Mouse (Mus musculus) urinary bladder, postnatal 10 days (tissue): ENCODE measurements around the gene Wdpcp.

Source experiments
- DNase-seq: peaks from one replicate; pipeline ENCODE4 v3.0.0; 2022; ENCODE audit warnings: low spot score

Wdpcp gene

GRCm38 (mm10) chr11:21569456-21570108, 2.5 kb upstream of the Wdpcp start:
- DNase-seq = no peak

GRCm38 (mm10) chr11:21570109-21570474, 1.9 kb upstream of the Wdpcp start:
- no peak for DNase-seq

GRCm38 (mm10) chr11:21570973-21571372, 1.1 kb upstream of the Wdpcp start:
- DNase-seq = no peak

GRCm38 (mm10) chr11:21581472-21581871, 9.4 kb downstream of the Wdpcp start:
- DNase-seq = no peak

- DNase-seq = no peak
Measured at GRCm38 (mm10) chr11:21583286-21583685, 11.3 kb downstream of the Wdpcp start.

DNA sequence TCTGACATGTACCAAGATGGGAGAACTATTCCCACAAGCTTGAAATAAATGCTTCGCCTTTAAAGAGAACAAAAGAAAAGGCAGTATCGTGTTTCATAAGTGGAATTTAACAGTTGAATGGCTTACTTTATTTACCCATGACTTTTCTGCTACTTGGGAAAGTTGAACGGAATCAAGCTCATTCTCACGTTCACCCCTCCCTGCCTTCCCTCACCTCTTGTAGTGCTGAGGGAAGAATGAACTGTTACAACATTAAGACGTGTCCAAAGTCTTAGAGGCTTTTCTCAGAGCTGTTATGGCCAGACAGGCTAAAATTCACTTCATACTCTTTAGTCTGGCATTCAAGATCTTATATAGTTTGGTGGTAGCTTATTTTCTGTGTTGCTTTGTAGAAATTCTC, 30.5 kb downstream of the Wdpcp start:
- DNase-seq = no peak

- no peak for DNase-seq
Measured at GRCm38 (mm10) chr11:21615915-21616314, 43.9 kb downstream of the Wdpcp start.

- no peak for DNase-seq
Measured at GRCm38 (mm10) chr11:21634171-21634907, 62.3 kb downstream of the Wdpcp start.

- no peak for DNase-seq
Measured at GRCm38 (mm10) chr11:21638341-21638740, 66.3 kb downstream of the Wdpcp start.

- DNase-seq = no peak
Measured at GRCm38 (mm10) chr11:21639534-21639933, 67.5 kb downstream of the Wdpcp start.

DNA sequence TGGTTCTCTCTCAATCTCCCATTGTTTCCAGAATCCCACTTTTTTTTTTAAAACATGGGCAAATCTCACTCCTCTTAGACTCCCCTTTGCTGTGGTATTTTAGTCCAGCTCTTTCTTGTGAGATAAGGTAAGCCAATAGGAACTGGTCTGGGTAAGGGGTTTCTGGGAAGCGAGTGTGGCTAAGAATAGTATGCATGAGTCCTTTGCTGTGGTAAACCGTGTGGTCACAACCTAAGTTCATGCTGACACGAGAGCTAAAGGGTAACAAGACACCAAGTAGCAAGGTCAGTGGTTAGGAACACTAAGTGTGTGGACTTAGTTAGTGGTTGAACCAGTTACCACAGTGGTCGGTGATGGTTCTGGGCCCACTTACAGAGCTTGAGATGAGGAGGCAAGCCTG, 72.2 kb downstream of the Wdpcp start:
- no peak for DNase-seq

DNA sequence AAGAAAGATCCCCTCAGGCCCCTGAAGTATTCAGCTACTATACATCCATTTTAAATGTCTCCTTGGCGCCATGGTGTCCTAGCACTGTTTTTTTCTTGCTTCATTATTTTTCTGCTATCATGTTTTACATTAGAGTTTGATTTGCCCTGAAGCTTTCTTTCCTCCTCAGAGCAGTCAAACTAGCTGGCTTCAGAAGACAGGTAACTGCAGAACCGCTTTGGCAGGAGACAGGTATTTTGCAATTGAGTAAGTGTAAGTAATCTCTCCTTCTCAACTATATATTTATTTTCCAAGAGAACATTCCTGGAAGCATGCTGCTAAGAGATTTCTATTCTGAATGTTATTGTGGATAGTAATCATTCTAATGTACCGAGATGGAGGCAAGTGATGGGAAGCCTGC, 74.1 kb downstream of the Wdpcp start:
- no peak for DNase-seq

- DNase-seq = no peak
Measured at GRCm38 (mm10) chr11:21658985-21659384, 87.0 kb downstream of the Wdpcp start.

DNA sequence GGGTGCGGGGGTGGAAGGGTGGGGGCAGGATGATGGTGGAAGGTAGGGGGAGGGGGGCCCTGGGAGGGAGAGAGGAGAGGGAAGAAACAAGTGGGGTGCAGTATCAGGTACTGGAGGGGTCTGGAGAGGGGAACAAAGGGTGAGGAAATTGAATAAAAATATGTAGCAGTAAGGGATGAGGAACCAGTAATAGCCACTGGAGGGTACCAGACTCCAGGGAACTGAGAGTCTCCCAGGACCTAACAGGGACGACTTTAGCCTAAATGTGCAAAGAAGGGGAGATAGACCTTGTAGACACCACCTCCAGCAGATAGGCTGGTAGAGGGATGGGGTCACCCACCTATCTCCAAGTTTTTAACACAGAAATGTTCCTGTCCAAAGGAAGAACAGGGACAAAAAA, 105.0 kb downstream of the Wdpcp start:
- DNase-seq = no peak

- DNase-seq = no peak
Measured at GRCm38 (mm10) chr11:21688441-21688840, 116.4 kb downstream of the Wdpcp start.

DNA sequence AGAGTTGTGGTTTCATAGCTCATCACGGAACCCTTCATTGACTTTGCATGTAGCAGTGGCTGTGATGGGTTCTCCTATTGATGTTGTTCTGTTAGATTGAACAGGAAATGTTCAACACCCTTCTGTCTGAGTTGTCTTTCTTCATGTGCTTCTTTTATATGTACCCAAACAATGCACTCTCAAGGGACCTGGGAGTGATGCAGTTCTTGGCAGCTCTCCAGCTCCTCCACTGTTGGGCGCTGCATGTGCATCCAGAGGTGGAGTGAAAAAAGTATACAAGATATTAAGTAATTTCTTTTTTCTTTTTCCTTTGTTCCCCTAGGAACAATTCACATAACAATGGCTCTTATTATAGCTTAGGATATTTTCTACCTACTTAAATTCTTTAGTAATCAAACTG, 118.7 kb downstream of the Wdpcp start:
- no peak for DNase-seq

DNA sequence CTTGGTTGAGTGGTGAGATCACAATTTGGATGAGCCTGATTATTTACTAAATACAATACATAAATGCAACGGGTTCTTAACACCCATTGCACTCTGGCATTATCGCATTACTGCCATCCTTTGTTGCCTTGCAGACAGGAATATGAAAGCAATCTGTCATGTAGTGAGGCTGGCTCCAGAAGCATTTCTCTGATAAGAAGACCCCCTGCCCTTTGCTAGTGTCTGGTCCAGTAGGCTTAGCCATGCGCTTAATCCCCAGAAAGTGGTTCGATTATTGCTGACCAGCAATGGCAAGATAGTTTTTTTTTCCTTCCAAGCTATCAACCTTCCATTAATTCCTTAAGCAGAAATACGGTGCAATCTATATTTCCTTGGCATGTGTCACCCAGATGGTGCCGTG, 122.1 kb downstream of the Wdpcp start:
- no peak for DNase-seq

GRCm38 (mm10) chr11:21697642-21698041, 125.6 kb downstream of the Wdpcp start:
- no peak for DNase-seq

DNA sequence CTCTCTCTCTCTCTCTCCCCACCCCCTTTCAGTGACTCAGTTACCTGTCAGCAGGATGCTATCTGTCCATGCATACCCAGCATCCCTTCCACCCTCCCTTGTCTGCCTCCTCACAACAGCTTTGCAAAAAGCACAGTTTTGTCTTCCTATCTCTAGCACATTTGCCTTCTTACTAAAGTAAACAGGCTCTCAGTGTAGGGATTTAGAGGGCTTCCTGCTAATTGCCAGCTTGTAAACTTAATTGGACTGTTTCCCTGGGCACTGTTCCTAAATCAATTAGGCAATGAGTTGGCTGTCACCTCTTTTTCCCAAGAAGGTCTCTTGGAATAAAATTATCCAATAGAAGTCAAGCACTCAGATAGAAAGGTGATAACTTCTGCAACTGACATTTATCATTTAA, 141.5 kb downstream of the Wdpcp start:
- DNase-seq = no peak

- no peak for DNase-seq
Measured at GRCm38 (mm10) chr11:21714065-21714464, 142.0 kb downstream of the Wdpcp start.

DNA sequence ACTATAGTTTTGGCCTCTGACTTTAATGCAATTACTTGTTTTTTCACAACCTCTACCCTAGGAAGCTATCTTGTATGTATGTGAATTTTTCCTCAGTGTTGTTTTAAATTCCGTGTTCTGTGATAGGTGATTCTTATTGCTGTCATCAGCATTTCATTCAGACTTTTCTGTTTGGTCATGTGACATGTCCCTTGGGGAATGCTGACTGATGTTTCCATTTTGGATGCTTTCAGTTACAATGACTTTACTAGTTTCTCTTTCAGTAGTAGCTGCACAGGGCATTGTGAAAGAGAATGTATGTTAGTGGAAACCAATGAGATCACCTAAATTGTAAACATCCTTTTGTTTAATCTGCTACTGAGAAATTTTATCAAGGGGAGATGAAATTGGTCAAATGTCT, 154.3 kb downstream of the Wdpcp start:
- no peak for DNase-seq

DNA sequence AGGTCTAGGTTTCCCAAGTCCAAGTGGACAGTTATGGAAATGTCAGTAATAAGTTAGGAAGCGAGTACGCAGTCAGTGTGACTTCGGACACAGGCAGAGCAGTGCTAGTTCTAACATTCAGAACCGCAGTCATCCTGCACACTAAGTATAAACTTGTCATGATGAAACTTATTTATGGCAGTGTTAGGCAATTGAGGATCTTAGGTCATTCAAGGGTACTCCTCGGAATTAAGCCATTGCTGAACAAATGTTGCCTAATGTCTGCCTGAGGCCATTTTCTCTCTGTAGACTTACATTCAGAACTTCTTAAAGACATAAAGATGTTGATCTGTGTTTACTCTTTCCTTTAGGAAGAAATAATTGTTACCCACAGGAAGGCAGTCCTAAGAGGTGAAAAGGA, 157.0 kb downstream of the Wdpcp start:
- DNase-seq = no peak

DNA sequence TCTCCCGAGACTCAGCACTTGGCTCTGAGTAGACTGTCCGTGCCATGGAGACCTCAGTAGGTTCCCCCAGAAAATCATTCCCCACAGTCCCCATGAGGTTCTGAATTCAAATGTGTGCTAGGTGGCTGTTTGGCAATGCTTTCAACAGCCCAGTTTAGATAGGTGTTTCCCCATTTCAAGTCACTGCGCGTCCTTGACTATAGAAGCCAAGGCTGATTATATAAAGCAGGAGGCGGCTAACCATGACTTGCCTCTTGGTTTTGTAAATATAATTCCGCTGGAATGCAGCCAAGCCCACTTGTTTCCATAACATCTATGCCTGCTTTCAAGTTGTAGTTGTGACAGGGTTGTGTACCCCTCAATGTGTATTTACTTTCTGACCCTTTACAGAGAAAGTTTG, 157.9 kb downstream of the Wdpcp start:
- DNase-seq = no peak

DNA sequence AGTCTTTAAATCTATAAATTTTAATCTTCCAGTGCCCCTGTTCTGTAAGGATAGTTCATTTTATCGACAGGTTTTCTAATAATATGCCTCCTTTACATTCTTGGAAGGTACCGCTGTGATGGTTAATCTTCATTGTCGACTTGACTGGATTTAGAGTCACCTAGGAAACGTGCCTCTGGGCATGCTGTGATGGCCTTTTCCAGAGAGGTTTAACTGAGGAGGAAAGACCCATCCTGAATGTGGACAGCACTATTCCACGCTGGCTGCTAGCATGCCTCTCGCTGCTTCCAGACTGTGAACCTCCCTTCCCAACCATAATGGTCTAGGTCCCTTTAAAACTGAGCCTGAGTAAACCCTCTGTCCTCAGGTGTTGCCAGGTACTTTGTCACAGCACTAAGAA, 163.2 kb downstream of the Wdpcp start:
- DNase-seq = no peak
